Mouse (Mus musculus) hindbrain, embryonic 16.5 days (tissue): ENCODE data around the gene Zfp524. TPM values are rescaled to one million over a fixed set of nuclear protein-coding genes. Genes with fewer than 3 reads are reported as not detected.

Experiments used
- ATAC-seq: fragments of 200-750 bp; cut with Nextera tagmentation; 2 replicates; pipeline ENCODE4 v1.8.0; 2017; ENCODE audit warnings: moderate TSS enrichment, moderate library complexity
- H3K27ac ChIP-seq: fragments of 300-500 bp; sonication (generic); 2 replicates; pipeline ENCODE4 v1.5.1; 2014; ENCODE audit warnings: low read depth, mild to moderate bottlenecking, control low read depth, low read length, moderate library complexity
- H3K27me3 ChIP-seq: fragments of 300-500 bp; sonication (generic); replicated peaks from 2 replicates; pipeline ENCODE4 v1.6.1; 2014; ENCODE audit warnings: low read length; ENCODE audit not compliant: control insufficient read depth, insufficient read depth
- H3K36me3 ChIP-seq: fragments of 300-500 bp; sonication (generic); 2 replicates; pipeline ENCODE4 v1.6.1; 2014; ENCODE audit warnings: mild to moderate bottlenecking, low read length, moderate library complexity, mixed read lengths; ENCODE audit not compliant: control insufficient read depth, insufficient read depth
- H3K4me1 ChIP-seq: fragments of 300-500 bp; sonication (generic); 2 replicates; pipeline ENCODE4 v1.6.1; 2014; ENCODE audit warnings: low read depth, low read length; ENCODE audit not compliant: control insufficient read depth, insufficient read depth
- H3K4me2 ChIP-seq: fragments of 300-500 bp; sonication (generic); 2 replicates; pipeline ENCODE4 v1.6.1; 2014; ENCODE audit warnings: mild to moderate bottlenecking, low read length, control low read depth, moderate library complexity
- H3K4me3 ChIP-seq: fragments of 300-500 bp; sonication (generic); 2 replicates; pipeline ENCODE4 v1.5.1; 2014; ENCODE audit warnings: mild to moderate bottlenecking, low read length, control low read depth, moderate library complexity
- H3K9ac ChIP-seq: fragments of 300-500 bp; sonication (generic); 2 replicates; pipeline ENCODE4 v1.6.1; 2014; ENCODE audit warnings: low read depth, mild to moderate bottlenecking, control low read depth, low read length, moderate library complexity
- H3K9me3 ChIP-seq: fragments of 300-500 bp; sonication (generic); 2 replicates; pipeline ENCODE4 v1.6.1; 2014; ENCODE audit warnings: mild to moderate bottlenecking, low read length, moderate library complexity; ENCODE audit not compliant: control insufficient read depth
- WGBS: fragments of 180-500 bp; shearing (Covaris S2); extraction: QIAGEN DNeasy Blood & Tissue Kit; methylation state at CpG from one replicate; pipeline ENCODE4 v1.1.7; 2014; 5-methylcytosine and 5-hydroxymethylcytosine counted together
- polyA plus RNA-seq: library from polyadenylated mRNA; unstranded; fragments of >200 nt; fragmentation: Nextera tagmentation; extraction: Ambion mirVana; gene quantifications from 2 replicates; pipeline ENCODE4 v1.2.1, GENCODE M21; 2015

Zfp524 gene
- 8.0 and 9.3 TPM in 2 replicates for polyA plus RNA-seq

DNA sequence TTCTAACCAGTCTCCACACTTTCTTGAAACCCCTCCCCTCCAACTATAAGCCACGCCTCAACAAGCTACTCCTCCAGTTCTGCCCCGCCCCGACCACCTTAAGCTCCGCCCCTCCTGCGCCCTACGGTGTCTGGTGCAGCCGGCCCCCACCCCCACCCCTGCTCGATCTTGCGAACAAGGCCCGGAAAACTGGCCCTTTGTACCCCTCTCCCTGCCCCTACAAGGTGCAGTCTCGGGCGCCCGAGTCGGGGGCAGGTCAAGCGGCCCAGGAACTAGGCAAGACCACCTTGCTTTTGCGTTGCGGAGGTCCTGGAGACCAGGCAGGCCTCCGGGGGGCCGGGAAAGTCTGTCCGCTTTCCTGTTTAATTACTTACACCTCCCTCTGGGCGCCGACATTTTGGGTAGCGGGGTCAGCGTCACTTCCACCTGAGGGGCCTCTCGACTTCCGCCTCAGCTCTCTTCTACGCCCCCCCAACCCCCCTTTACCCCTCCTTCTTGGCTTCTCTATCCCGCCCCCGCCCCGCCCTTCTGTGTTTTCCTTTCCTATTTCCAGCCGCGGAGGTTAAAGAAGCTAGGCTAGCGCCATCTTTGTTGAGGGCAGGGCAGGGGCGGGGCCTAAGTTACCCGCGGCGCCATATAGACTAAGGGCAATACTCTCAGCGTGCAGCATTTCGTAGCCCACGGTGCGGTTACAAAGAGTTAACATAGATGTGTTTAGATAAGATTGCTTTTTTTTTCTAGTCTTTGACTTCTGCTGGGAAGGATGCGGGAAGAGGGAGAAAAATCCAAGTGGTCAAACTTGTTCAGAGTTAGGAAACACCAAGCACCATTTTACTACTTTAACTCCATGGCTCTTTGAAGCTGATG lies at the start of gene Zfp524, which contains the start of gene Fiz1:
Gene Zfp524, plus strand, starts transcription at position 165 of the 867 bp plus-strand sequence.
Gene Fiz1, minus strand, starts transcription at position 447 of the 867 bp plus-strand sequence.
- peak within 1 kb of the TSS; percentile 98 for H3K27ac ChIP-seq
- H3K4me3 ChIP-seq = peak within 1 kb of the TSS; percentile 51
- peak; percentile 82 for ATAC-seq

GRCm38 (mm10) chr7:4964988-4965387 lies 49.2 kb upstream of the Zfp524 start:
- H3K9me3 ChIP-seq = no peaks in the 10 kb centered on the region
- H3K36me3 ChIP-seq = no peaks in the 10 kb centered on the region
- no peak overlapping the region for H3K4me3 ChIP-seq
- no peaks in the 10 kb centered on the region; the same call in 1 of the 2 replicates for H3K4me1 ChIP-seq
- H3K4me2 ChIP-seq = no peak overlapping the region
- 0 out of 2 replicates have a peak, but pooled peaks cover 2% of the 10 kb centered on the region for H3K27me3 ChIP-seq
- WGBS = 81% methylated on average over 5 of the region's 5 CpGs
- no peak for ATAC-seq
- no peak overlapping the region for H3K9ac ChIP-seq
- H3K27ac ChIP-seq = no peak overlapping the region

More for the DNA sequence above, at the start of gene Zfp524, which contains the start of gene Fiz1:
- H3K27me3 ChIP-seq = no peaks in the 10 kb centered on the region
- H3K36me3 ChIP-seq = peaks cover 24% of the 10 kb centered on the region
- peak within 1 kb of the TSS; percentile 67 for H3K4me2 ChIP-seq
- H3K9ac ChIP-seq = peak within 1 kb of the TSS; percentile 66
- under 1% methylated on average over 35 of the region's 42 CpGs for WGBS
- H3K4me1 ChIP-seq = peaks cover 8% of the 10 kb centered on the region
- no peaks in the 10 kb centered on the region for H3K9me3 ChIP-seq

GRCm38 (mm10) chr7:4971068-4971467 lies 43.1 kb upstream of the Zfp524 start, which contains the start of gene Sbk3:
TSS of gene Sbk3 (minus strand) at chr7:4971168.
- no peak within 1 kb of the TSS for H3K27ac ChIP-seq
- no peak within 1 kb of the TSS for H3K9ac ChIP-seq
- H3K27me3 ChIP-seq = 0 out of 2 replicates have a peak, but pooled peaks cover 2% of the 10 kb centered on the region
- no peak within 1 kb of the TSS for H3K4me2 ChIP-seq
- no peaks in the 10 kb centered on the region for H3K9me3 ChIP-seq
- 42% methylated on average over 6 of the region's 6 CpGs for WGBS
- ATAC-seq = no peak
- H3K4me3 ChIP-seq = no peak within 1 kb of the TSS
- no peaks in the 10 kb centered on the region for H3K4me1 ChIP-seq
- H3K36me3 ChIP-seq = no peaks in the 10 kb centered on the region

DNA sequence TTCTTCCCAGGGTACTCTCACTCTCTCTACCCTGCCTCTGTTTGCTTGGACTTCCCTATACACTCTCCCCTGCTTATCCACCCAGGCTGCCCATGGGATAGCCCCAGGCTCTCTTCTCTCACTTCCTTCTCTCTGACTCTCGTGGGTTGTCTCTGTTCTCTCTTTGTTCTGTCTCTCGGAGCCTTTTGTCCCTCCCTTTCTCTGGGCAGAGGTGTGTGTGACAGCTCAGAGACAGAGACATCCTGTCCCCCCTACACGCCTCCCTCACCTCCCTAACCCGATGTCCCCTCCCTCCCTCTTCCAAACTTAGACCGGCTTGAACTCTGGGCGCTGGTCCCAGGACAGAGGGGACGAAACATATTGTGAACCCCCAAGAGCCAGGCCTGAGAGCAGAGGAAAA lies 42.5 kb upstream of the Zfp524 start:
- 26% methylated on average over 7 of the region's 7 CpGs for WGBS
- no peaks in the 10 kb centered on the region for H3K4me1 ChIP-seq
- H3K36me3 ChIP-seq = no peaks in the 10 kb centered on the region
- H3K4me3 ChIP-seq = no peak overlapping the region
- H3K9me3 ChIP-seq = no peaks in the 10 kb centered on the region
- H3K9ac ChIP-seq = no peak overlapping the region
- H3K27me3 ChIP-seq = no peaks in the 10 kb centered on the region
- H3K4me2 ChIP-seq = no peak overlapping the region
- no peak for ATAC-seq
- no peak overlapping the region for H3K27ac ChIP-seq

GRCm38 (mm10) chr7:4972321-4973047 lies 41.7 kb upstream of the Zfp524 start:
- Histone ChIP-seq H3K4me3 (no peak overlapping the region), H3K27me3 (no peaks in the 10 kb centered on the region), H3K36me3 (no peaks in the 10 kb centered on the region), H3K9me3 (no peaks in the 10 kb centered on the region), H3K27ac (no peak overlapping the region), H3K4me1 (no peaks in the 10 kb centered on the region), H3K9ac (no peak overlapping the region), H3K4me2 (no peak overlapping the region)
- 78% methylated on average over 18 of the region's 18 CpGs for WGBS
- no peak for ATAC-seq

GRCm38 (mm10) chr7:4975455-4975854 lies 38.8 kb upstream of the Zfp524 start:
- no peak for ATAC-seq
- H3K9ac ChIP-seq = no peak overlapping the region
- H3K27ac ChIP-seq = no peak overlapping the region

GRCm38 (mm10) chr7:4976832-4977231 lies 37.4 kb upstream of the Zfp524 start:
- ATAC-seq = no peak
- no peak overlapping the region for H3K4me2 ChIP-seq
- H3K4me3 ChIP-seq = no peak overlapping the region
- H3K4me1 ChIP-seq = no peaks in the 10 kb centered on the region
- H3K27me3 ChIP-seq = no peaks in the 10 kb centered on the region
- no peaks in the 10 kb centered on the region for H3K9me3 ChIP-seq
- H3K9ac ChIP-seq = no peak overlapping the region
- 93% methylated on average over 7 of the region's 7 CpGs for WGBS
- H3K36me3 ChIP-seq = no peaks in the 10 kb centered on the region
- no peak overlapping the region for H3K27ac ChIP-seq

More at GRCm38 (mm10) chr7:4975455-4975854, 38.8 kb upstream of the Zfp524 start:
- Histone ChIP-seq H3K4me3 (no peak overlapping the region), H3K27me3 (no peaks in the 10 kb centered on the region), H3K36me3 (no peaks in the 10 kb centered on the region), H3K9me3 (no peaks in the 10 kb centered on the region), H3K4me2 (no peak overlapping the region), H3K4me1 (no peaks in the 10 kb centered on the region)
- WGBS = 92% methylated on average over 4 of the region's 4 CpGs

GRCm38 (mm10) chr7:4988250-4988649 lies 26.0 kb upstream of the Zfp524 start:
- peaks cover 3% of the 10 kb centered on the region; the same call in 1 of the 2 replicates for H3K9me3 ChIP-seq
- H3K36me3 ChIP-seq = peaks cover 12% of the 10 kb centered on the region
- H3K4me3 ChIP-seq = no peak overlapping the region
- no peaks in the 10 kb centered on the region for H3K27me3 ChIP-seq
- no peak overlapping the region for H3K9ac ChIP-seq
- no peak for ATAC-seq
- H3K4me1 ChIP-seq = peaks cover 3% of the 10 kb centered on the region
- H3K4me2 ChIP-seq = no peak overlapping the region
- WGBS = 52% methylated on average over 2 of the region's 2 CpGs
- H3K27ac ChIP-seq = no peak overlapping the region
